Mouse (Mus musculus): ENCODE results near the gene Ice2. TPM values are rescaled to one million over a fixed set of nuclear protein-coding genes. Genes with fewer than 3 reads are reported as not detected.

Ice2 gene
- total RNA-seq, 2 experiments from 2014 or later = 4.6 to 7.1 TPM

Other genes starting within 250 kb of the Ice2 start
- gene Anxa2, start 55.7 kb downstream of the Ice2 start, total RNA-seq (2015; ENCODE audit: low replicate concordance) = 112 and 115 TPM in 2 replicates
- 51.4 and 73.2 TPM in 2 replicates for gene Anxa2, start 55.7 kb downstream of the Ice2 start, total RNA-seq (2017; ENCODE audit: low replicate concordance)

Data from erythroblast, adult 5-6 weeks (primary cell).